Mouse (Mus musculus) intestine, embryonic 14.5 days (tissue): Measurements from ENCODE around the gene Ubr2. TPM values are rescaled to one million over a fixed set of nuclear protein-coding genes. Genes with fewer than 3 reads are reported as not detected.

Source experiments
- ATAC-seq: fragments of 200-750 bp; cut with Nextera tagmentation; replicated peaks from 2 replicates; pipeline ENCODE4 v1.8.0; 2017; ENCODE audit warnings: low read depth, moderate number of reproducible peaks, moderate TSS enrichment, moderate library complexity; ENCODE audit not compliant: low FRiP score, low TSS enrichment
- DNase-seq: peaks from one replicate; pipeline ENCODE4 v3.0.0-alpha.2; 2018; ENCODE audit warnings: low spot score
- H3K27ac ChIP-seq: fragments of 300-500 bp; sonication (generic); 2 replicates; pipeline ENCODE4 v1.5.1; 2014; ENCODE audit warnings: low read depth, mild to moderate bottlenecking, control low read depth
- H3K27me3 ChIP-seq: fragments of 300-500 bp; sonication (generic); replicated peaks from 2 replicates; pipeline ENCODE4 v1.6.1; 2014; ENCODE audit warnings: low read length, control low read depth; ENCODE audit not compliant: control insufficient read depth, insufficient read depth
- H3K36me3 ChIP-seq: fragments of 300-500 bp; sonication (generic); 2 replicates; pipeline ENCODE4 v1.6.1; 2014; ENCODE audit warnings: low read length, control low read depth; ENCODE audit not compliant: control insufficient read depth, insufficient read depth
- H3K4me1 ChIP-seq: fragments of 300-500 bp; sonication (generic); replicated peaks from 2 replicates; pipeline ENCODE4 v1.6.1; 2014; ENCODE audit warnings: low read length, control low read depth, mixed read lengths; ENCODE audit not compliant: control insufficient read depth, insufficient read depth
- H3K4me2 ChIP-seq: fragments of 300-500 bp; sonication (generic); 2 replicates; pipeline ENCODE4 v1.6.1; 2014; ENCODE audit warnings: low read length
- H3K4me3 ChIP-seq: fragments of 300-500 bp; sonication (generic); 2 replicates; pipeline ENCODE4 v1.5.1; 2014; ENCODE audit warnings: low read depth, low read length, control low read depth, mixed read lengths
- H3K9ac ChIP-seq: fragments of 300-500 bp; sonication (generic); 2 replicates; pipeline ENCODE4 v1.6.1; 2014; ENCODE audit warnings: mild to moderate bottlenecking, low read length
- H3K9me3 ChIP-seq: fragments of 300-500 bp; sonication (generic); 2 replicates; pipeline ENCODE4 v1.6.1; 2016; ENCODE audit warnings: low read length, control low read depth; ENCODE audit not compliant: control insufficient read depth
- WGBS: fragments of 180-500 bp; shearing (Covaris S2); extraction: QIAGEN DNeasy Blood & Tissue Kit; methylation state at CpG from one replicate; pipeline ENCODE4 v1.1.7; 2014; 5-methylcytosine and 5-hydroxymethylcytosine counted together
- polyA plus RNA-seq: library from polyadenylated mRNA; unstranded; fragments of >200 nt; fragmentation: Nextera tagmentation; extraction: Ambion mirVana; gene quantifications from 2 replicates; pipeline ENCODE4 v1.2.1, GENCODE M21; 2014

Ubr2 gene
- polyA plus RNA-seq, 1 experiment from 2014 or later, result 23.8 TPM

DNA sequence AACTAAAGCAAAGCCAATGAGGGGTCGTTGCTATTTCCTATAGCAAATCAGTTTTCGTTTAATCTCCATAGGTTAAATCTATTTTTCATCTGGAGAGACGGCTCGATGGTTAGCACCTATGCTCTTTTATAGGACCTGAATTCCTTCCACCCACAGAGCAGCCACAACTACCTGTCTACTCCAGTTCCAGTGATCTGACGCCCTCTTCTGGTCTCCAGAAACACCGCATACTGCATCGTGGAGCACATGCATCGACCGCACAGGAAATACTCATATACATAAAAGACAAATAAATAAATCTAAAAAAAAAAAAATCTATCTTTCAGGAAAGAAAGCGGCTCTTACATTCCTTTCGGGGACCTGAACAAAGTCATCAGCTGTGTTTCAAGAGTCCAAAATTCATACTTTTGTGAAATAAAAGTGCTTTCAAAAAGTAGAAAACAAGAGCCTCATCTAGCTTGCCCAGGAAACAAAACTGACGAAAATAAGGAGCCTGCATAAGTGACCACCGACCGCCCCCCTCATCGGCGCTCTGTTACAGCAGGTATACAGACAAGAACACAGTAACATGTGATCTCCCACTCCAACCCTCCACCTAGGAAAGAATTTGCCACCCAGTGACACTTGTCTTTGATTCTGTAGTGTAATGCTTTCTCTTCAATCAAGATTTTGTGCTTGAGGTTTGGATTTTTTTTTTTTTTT is 121.7 kb downstream of the Ubr2 start:
- H3K9me3 ChIP-seq, result no peaks in the 10 kb centered on the region
- peak overlapping the region; percentile 82 for H3K4me2 ChIP-seq
- no peak for ATAC-seq
- WGBS, result 36% methylated on average over 16 of the region's 16 CpGs
- no peaks in the 10 kb centered on the region for H3K27me3 ChIP-seq
- peaks cover 34% of the 10 kb centered on the region for H3K4me1 ChIP-seq
- DNase-seq, result peak; percentile 56
- H3K9ac ChIP-seq, result peak overlapping the region; percentile 63
- H3K4me3 ChIP-seq, result peak overlapping the region; percentile 97
- peak overlapping the region; percentile 97 for H3K27ac ChIP-seq
- peaks cover 9% of the 10 kb centered on the region; the same call in 1 of the 2 replicates for H3K36me3 ChIP-seq

DNA sequence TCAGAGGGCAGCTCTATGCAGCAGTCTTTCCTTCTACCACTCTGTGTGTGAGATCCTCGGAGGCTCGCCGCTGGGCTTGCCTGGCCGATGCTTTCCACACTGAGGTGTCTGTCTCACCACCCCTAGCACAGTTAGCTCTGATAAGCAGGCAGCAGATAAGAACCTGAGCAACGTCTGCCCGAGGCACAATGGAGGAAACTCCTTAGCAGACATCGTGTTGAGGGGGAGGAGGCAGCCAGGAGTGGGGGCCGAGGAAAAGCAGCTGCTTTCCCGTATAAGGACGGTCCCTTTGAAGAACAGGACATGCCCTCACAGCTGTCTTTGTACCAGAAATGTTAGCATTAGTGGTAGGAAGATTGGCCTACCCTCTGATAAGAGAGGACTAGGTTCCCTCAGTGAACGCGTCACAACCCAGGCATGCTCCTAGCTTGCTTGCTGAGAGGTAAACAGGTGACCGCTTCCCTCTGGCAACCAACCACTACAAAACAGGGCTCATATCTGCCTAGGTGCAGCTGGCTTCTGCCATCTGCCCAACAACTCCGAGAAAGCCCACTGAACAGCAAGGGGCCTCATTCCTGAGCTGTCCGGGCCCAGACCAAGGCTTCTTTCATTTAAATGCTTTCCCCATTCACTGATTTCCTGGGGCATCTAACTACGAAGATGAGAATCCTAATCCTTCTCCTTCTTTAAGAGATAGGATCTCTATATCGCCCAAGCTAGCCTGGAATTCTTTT is 124.3 kb downstream of the Ubr2 start:
- H3K9ac ChIP-seq, result no peak overlapping the region; the same call in 1 of the 2 replicates
- peak overlapping the region; percentile 14 for H3K4me2 ChIP-seq
- ATAC-seq (no peak), DNase-seq (peak; percentile 58)
- WGBS, result 37% methylated on average over 17 of the region's 17 CpGs
- H3K27me3 ChIP-seq, result no peaks in the 10 kb centered on the region
- no peaks in the 10 kb centered on the region for H3K36me3 ChIP-seq
- no peaks in the 10 kb centered on the region for H3K9me3 ChIP-seq
- H3K27ac ChIP-seq, result no peak overlapping the region
- H3K4me3 ChIP-seq, result no peak overlapping the region
- H3K4me1 ChIP-seq, result peaks cover 16% of the 10 kb centered on the region

DNA sequence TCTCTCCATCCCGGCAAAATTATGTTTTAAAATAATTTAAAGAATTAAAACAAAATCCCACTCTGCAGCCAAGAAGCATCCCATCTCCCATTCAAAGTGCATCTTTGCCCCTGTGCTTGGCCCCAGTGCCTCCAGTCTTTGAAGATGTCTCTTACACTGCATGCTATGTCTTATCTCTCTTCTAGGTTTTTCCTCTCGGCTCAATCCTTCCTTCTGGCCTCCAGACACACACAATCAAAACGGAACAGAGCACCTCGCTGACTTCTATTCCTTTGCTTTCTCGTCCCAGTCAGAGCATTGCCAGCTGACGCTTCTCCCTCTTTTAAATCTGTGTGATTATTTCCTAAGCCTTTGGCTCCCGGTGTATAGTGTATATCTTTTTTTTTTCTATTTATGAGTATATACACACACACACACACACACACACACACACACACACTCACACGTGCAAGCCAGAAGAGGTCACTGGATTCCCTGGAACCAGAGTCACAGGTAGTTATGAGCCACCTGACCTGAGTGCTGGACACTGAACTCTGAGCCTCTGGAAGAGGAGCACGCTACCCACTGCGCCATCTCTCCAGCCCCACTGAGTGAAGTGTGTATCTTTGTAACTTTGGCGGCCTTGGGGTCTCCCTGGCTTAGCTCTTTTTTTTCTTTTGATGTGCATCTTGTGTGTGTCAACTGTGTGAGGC is 125.0 kb downstream of the Ubr2 start:
- no peaks in the 10 kb centered on the region for H3K36me3 ChIP-seq
- peaks cover 16% of the 10 kb centered on the region for H3K4me1 ChIP-seq
- no peaks in the 10 kb centered on the region for H3K9me3 ChIP-seq
- no peak overlapping the region for H3K9ac ChIP-seq
- no peak for ATAC-seq
- H3K4me2 ChIP-seq, result peak overlapping the region; percentile 14
- H3K27me3 ChIP-seq, result no peaks in the 10 kb centered on the region
- no peak overlapping the region for H3K27ac ChIP-seq
- H3K4me3 ChIP-seq, result no peak overlapping the region
- DNase-seq, result no peak
- 71% methylated on average over 11 of the region's 11 CpGs for WGBS

DNA sequence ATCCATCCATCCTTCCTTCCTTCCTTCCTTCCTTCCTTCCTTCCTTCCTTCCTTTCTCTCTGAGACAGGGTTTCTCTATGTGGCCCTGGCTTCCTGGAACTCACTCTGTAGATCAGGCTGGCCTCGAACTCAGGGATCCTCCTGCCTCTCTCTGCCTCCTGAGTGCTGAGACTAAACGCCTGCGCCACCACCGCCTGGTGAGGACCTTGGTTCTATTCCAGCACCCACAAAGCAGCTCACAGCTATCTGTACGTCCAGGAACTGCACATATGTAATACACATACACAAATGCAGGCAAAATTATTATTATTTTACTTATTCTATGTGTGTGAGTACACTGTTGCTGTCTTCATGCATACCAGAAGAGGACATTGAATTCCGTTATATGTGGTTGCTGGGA is 125.6 kb downstream of the Ubr2 start:
- Histone ChIP-seq H3K36me3 (no peaks in the 10 kb centered on the region), H3K4me2 (no peak overlapping the region), H3K4me3 (no peak overlapping the region), H3K4me1 (peaks cover 19% of the 10 kb centered on the region), H3K27ac (no peak overlapping the region), H3K9me3 (no peaks in the 10 kb centered on the region), H3K27me3 (no peaks in the 10 kb centered on the region), H3K9ac (no peak overlapping the region)
- no peak for DNase-seq
- 96% methylated on average over 6 of the region's 6 CpGs for WGBS
- ATAC-seq, result no peak

DNA sequence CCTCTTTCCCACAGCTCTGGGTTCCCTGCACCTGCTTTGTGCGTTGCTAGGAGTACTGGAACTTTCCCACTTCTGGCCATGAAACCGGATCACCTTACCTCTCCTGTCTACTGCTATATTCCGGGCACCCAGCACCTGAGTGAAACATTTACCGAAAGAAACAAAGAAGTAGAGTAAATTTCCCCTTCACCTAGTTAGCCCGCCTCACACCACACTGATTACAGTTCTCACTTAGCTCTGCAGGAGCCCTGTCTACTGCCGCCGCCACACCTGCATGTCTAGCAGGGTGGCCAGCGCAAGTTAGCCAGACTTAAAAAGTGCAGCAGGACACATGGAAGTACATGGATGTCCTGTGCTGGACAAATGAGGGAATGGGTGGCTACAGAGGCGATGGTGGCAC is 127.2 kb downstream of the Ubr2 start:
- Histone ChIP-seq H3K36me3 (no peaks in the 10 kb centered on the region), H3K4me2 (no peak overlapping the region), H3K4me3 (no peak overlapping the region), H3K27me3 (no peaks in the 10 kb centered on the region), H3K4me1 (peaks cover 15% of the 10 kb centered on the region), H3K9me3 (no peaks in the 10 kb centered on the region), H3K27ac (no peak overlapping the region), H3K9ac (no peak overlapping the region)
- 76% methylated on average over 9 of the region's 9 CpGs for whole genome bisulfite sequencing
- no peak for ATAC-seq
- no peak for DNase-seq

DNA sequence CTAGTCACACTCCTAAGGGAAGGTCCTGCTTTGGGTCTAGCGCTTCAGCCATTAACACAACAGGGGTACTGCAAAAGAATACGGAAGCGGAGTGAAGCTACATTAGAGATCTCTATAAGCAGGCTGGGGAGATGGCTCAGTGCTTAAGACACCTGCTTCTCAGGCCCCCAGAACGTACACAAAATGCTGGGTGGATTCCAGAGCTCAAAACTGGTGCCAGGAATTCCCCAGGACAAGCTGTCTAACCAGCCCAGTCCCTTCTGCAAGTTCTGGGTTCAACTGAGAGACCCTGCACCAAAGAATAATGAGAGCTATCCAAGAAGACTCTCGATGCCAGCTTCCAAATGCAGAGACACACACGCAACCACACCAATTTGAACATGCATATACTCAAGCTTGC is 128.6 kb downstream of the Ubr2 start:
- no peaks in the 10 kb centered on the region for H3K27me3 ChIP-seq
- WGBS, result 87% methylated on average over 6 of the region's 6 CpGs
- no peak for ATAC-seq

DNA sequence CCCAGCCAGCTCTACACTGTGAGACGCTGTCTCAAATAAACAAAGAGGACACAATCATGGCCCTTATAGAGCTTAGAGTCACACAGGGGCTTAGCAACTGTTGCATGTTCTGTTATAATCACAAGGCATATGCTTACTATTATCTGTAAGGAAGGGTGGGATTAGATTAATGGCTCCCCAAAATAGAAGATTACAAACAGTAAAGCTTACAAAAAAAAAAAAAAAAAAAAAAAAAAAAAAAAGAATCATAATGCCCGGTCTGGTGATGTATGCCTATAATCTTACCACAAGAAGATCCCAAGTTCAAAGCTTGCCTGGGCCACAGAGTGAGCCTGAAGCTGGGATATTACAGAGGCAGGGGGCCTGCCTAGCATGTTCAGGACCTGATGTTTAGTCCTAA is 130.0 kb downstream of the Ubr2 start:
- H3K9me3 ChIP-seq, result no peaks in the 10 kb centered on the region
- no peak for DNase-seq
- H3K27me3 ChIP-seq, result no peaks in the 10 kb centered on the region
- no peak for ATAC-seq
- H3K27ac ChIP-seq, result no peak overlapping the region; the same call in 1 of the 2 replicates
- H3K4me2 ChIP-seq, result no peak overlapping the region
- WGBS, result 60% methylated on average over 2 of the region's 2 CpGs
- no peak overlapping the region for H3K4me3 ChIP-seq
- peaks cover 5% of the 10 kb centered on the region; the same call in 1 of the 2 replicates for H3K4me1 ChIP-seq
- no peak overlapping the region for H3K9ac ChIP-seq
- no peaks in the 10 kb centered on the region for H3K36me3 ChIP-seq

More for the DNA sequence above, 128.6 kb downstream of the Ubr2 start:
- no peaks in the 10 kb centered on the region for H3K36me3 ChIP-seq
- H3K9me3 ChIP-seq, result no peaks in the 10 kb centered on the region
- H3K9ac ChIP-seq, result no peak overlapping the region
- no peak for DNase-seq
- H3K4me3 ChIP-seq, result no peak overlapping the region
- no peak overlapping the region for H3K27ac ChIP-seq
- H3K4me1 ChIP-seq, result peaks cover 15% of the 10 kb centered on the region
- H3K4me2 ChIP-seq, result no peak overlapping the region

DNA sequence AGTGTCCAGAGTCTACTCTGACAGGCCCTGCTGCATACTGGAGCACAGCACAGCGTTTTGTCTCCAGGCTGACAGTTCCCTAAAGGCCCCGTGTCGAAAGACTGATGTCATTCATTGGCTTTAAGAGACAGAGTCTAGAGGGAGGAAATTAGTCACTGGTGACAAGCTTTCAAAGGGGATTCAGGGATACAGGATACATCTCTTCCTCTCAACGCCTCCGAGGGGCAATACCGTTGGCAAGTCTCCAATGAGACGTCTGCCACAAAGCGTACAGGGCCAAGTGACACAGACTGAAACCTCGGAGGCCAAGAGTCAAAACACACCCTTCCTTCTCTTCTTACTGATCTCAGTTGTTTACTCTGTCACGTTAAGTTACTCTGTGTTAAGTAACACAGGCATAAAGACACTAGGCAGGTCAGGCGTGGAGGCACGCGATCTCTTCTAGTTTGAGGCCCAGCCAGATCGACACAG is 130.5 kb downstream of the Ubr2 start:
- Histone ChIP-seq H3K4me1 (0 out of 2 replicates have a peak, but pooled peaks cover 3% of the 10 kb centered on the region), H3K9ac (no peak overlapping the region), H3K9me3 (no peaks in the 10 kb centered on the region), H3K27me3 (no peaks in the 10 kb centered on the region), H3K4me3 (no peak overlapping the region), H3K36me3 (no peaks in the 10 kb centered on the region), H3K27ac (no peak overlapping the region; the same call in 1 of the 2 replicates), H3K4me2 (no peak overlapping the region)
- 34% methylated on average over 14 of the region's 14 CpGs for WGBS
- no peak for DNase-seq
- ATAC-seq, result no peak
